Mouse (Mus musculus) mouse embryonic stem cell (cell line): ENCODE data around the gene Dip2c.

Source experiments
- in situ Hi-C, 2 experiments: fragments of 300-500 bp; cut with MboI; formaldehyde crosslinking; loops; 1 replicate in 1 of 2; 3 replicates in 1 of 2; pipeline ENCODE4 v1.14.3; 2019 to 2020; ENCODE audit warnings: low sequenced_read_pairs in 2 of 2, low pct_unique_long_range_greater_than_20kb in 1 of 2, mixed read lengths in 1 of 2; ENCODE audit not compliant: unreplicated experiment in 1 of 2

The Dip2c gene

GRCm38 (mm10) chr13:9276322-9276855 lies at the start of gene Dip2c:
Dip2c (plus strand) TSS chr13:9276528.
- in situ Hi-C loops = no loop called here

- in situ Hi-C loops = no loop called here
These were observed 49.2 kb upstream of the Dip2c start for GRCm38 (mm10) chr13:9227078-9227477.

- in situ Hi-C loops = no loop called here
These were observed 38.8 kb upstream of the Dip2c start for GRCm38 (mm10) chr13:9237495-9237894.

DNA sequence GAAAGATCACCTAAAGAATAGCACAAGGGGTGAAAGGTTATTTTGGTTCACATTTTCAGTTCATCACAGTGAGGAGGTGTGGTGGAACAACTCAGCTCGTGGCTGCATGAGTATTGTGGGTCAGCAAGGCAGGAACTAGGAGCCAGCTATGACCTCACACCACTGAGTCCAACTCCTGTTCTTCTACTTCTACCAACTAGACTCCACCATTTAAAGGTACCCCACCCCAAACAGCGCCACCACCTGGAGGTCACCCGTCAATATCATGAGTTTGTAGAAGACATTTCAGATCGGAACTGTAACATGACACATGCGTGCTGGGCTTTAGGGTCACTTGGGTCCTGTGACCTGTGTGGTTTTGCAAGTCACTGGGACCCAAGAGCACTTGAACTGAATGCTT lies 37.2 kb upstream of the Dip2c start:
- in situ Hi-C loops = no loop called here

DNA sequence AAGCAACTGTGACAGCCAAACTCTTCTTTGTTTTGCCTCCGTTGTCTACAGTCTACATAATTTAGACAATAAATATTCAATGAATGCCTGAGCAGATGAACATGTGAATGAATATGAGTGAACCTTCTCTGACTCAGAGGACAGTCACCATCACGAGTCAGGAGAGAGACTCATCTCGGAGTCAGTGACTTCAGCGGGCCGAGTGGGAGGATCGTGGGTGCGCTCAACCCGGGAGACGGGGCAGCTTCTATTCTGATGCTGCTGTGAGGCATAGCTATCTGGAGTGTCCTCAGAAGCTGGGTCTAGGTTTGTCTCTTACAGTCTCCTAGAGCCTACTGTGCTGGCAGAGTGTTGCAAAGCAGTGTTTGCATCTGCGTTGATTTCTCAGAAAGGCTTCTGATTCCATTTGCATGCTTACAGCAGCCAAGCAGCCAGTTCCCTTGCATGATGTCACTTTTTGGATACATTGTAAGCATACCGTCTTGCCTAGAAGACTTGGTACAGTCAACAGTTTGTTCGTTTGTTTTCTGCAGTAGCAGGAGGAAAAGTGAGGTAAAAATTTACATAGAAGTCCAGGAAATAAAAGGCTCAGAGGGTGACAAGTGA lies 36.6 kb upstream of the Dip2c start:
- in situ Hi-C loops = no loop called here

- in situ Hi-C loops = no loop called here
These were observed 14.6 kb upstream of the Dip2c start for GRCm38 (mm10) chr13:9261748-9262147.

DNA sequence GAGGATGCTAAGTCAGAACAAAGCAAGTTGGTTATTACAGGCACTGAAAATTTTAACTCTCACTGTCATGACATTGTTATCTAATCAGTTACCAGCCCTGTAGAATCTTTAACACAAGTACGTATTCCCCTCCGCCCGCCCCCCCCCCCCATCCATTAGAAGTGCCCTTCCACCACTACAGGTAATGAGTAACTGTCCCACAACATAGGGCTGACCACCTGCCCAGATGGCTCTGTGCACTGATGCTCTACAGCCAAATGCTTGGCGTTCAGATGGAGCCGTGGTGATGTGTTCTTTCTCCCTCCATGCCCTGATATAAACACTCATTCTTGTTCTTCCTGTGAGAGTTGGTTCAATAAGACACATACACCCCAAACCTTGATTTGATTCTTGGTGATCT lies 10.8 kb upstream of the Dip2c start:
- in situ Hi-C loops = no loop called here

DNA sequence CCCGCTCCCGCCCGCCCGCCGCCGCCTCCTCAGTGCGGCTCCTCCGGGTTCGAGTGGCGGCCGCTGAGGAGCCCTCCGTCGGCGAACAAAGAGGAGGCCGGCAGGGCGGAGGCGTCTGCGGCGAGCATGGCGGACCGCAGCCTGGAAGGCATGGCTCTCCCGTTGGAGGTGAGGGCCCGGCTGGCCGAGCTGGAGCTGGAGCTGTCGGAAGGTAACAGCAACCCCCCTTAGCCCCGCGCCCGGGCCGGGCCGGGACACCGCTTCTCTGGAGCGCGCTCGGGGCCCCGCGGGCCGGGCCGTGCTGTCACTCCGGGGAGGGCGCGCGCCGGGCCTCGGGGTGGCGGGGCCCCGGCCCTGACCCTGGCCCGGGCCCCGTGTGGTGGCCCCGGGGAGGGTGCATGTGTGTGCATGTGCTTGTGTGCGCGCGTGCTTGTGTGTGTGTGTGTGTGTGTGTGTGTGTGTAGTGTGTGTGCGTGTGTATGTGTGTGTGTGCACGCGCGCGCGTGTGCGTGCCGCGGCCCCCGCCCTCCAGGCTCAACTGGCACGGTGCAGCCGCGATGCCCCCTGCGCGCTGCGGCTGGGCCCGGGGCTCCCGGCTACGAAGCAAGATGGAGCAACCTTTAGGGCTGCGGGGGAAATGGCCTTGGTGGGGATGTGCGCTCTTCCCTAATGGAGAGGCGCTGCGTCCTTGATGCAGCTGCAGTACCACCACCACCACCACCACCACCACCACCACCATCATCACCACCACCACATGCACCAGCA lies 710 bp downstream of the Dip2c start:
- in situ Hi-C loops = no loop called here

DNA sequence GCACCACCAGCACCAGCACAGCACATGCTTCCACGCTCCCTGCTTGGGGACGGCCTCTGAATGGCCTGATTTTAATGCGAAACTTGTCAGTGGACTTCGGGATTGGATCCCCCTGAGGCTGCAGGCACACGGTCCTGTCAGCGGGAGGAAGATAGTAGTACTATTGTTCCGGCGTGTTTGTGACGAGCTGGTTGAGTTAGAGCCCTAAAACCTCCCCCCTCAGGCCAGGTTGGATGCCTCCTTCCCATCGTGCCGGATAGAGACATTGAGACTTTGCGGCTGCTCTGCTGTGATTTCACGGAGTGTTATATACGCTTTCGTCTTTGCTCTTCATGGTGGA lies 1.3 kb downstream of the Dip2c start:
- in situ Hi-C loops = no loop called here

GRCm38 (mm10) chr13:9278636-9279035 lies 2.3 kb downstream of the Dip2c start:
- in situ Hi-C loops = no loop called here

DNA sequence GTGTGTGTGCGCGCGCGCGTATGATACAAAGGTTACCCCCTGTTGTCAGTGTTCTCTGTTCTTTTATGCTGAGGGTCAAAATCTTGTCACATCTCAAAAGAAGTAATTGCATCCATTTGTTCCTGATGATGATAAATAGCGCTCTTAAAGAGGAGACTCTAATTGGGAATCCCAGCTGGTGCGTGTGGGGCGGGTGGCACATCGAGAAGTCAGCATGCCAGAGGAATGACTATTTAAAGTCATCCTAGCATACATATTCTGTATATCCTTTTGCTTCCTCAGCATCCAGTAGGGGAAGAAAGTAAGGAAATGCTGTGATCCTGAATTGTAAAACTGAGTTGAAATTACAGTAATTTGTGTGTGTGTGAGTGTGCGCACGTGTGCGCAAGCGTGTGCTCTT lies 6.7 kb downstream of the Dip2c start:
- in situ Hi-C loops = no loop called here

DNA sequence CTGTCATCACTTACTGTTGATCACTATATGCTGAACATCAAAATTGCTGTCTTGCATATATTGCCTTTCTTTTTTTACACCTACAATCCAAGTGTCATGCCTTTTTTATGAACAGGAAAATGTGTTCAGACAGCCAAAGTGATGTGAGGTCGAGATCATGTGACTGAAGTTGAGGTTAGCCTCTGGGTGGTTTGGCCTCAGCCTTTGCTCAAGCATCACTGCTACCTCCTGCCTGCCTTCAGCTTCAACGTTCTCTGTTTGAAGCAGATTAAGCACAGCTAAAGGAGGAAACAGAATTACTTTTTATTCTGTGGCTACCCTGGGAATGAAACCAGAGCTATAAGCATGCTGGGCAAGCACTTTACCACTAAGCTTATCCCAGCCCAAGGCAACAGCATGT lies 13.6 kb downstream of the Dip2c start:
- in situ Hi-C loops = no loop called here

DNA sequence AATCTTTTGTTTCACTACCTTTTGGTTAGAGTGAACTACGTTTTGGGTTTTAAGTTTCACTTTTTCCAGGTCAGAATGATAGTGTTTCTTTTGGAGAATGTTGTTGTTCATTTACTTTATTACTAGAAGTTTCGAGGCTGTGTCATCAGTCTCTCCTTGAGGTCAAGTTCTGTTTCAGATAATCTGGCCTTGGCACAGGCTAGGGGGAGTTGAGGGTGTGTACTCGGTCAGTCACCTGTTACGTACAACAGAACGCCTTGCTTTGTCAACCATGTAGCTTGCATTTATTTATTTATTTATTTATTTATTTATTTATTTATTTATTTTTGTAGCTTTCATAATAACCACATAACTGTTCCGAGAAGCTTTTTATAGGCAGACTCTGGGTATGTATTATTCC lies 20.0 kb downstream of the Dip2c start:
- in situ Hi-C loops = no loop called here

GRCm38 (mm10) chr13:9297266-9297665 lies 20.9 kb downstream of the Dip2c start:
- in situ Hi-C loops = no loop called here

GRCm38 (mm10) chr13:9297689-9298088 lies 21.4 kb downstream of the Dip2c start:
- in situ Hi-C loops = no loop called here

GRCm38 (mm10) chr13:9299657-9300056 lies 23.3 kb downstream of the Dip2c start:
- in situ Hi-C loops = no loop called here

DNA sequence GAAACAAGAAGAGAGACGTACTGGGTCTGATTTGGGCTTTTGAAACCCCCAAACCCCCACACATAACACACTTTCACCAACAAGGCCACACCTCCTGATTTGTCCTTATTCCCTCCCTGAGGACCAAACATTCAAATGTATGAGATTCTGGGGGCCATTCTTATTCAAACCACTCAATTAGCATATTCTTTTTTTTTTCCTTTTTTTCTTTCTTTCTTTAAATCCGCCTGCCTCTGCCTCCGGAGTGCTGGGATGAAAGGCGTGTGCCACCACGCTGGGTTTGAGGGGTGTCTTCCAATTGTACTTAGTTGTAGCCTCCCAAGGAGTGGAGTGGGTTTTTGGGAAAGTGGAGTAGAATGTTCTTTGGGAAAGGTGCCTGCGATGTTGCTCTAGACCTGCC lies 32.5 kb downstream of the Dip2c start:
- in situ Hi-C loops = no loop called here

GRCm38 (mm10) chr13:9310806-9311205 lies 34.5 kb downstream of the Dip2c start:
- in situ Hi-C loops = no loop called here

- in situ Hi-C loops = no loop called here
These were observed 36.6 kb downstream of the Dip2c start for GRCm38 (mm10) chr13:9312916-9313315.

DNA sequence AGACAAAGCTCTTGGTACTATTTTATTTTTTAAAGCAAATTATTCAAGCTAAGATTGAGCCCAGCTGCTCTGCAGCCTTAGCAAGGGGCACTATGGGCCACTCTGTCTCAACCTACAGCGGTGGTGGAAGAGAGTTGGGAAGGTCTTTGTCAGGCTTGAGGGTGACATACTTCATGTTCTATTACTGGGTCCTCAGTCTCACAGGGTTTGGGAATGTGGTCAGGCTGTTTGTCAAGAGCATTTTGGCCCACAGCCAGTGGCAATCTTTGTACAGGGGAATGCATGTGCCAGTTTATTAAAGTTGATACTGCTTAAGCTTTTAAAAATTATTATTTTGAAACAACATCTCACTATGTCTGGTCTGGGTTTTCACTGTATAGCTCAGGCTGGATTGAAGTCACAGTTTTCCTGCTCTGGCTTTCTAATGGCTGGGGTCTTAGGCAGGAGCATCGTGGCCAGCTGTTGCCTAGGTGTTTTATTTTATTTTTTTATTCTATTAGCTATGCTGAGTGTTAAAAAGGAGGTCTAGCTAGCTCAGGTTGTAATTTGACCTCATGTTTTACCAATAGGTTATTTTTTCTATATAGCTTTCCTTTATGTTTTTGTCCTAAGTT lies 37.9 kb downstream of the Dip2c start:
- in situ Hi-C loops = no loop called here
